Mouse (Mus musculus) ES-E14 (cell line): Measurements from ENCODE around the gene Tecpr1. TPM values are rescaled to one million over a fixed set of nuclear protein-coding genes. Genes with fewer than 3 reads are reported as not detected.

ENCODE experiments used
- DNase-seq: peaks from one replicate; pipeline ENCODE4 v3.0.0-alpha.2; 2013; ENCODE audit warnings: low read depth, low spot score
- H3K27ac ChIP-seq: 2 replicates; pipeline ENCODE4 v1.5.1; 2012; ENCODE audit warnings: low read depth, mild to moderate bottlenecking, low read length, moderate library complexity, mixed read lengths; ENCODE audit not compliant: poor library complexity, insufficient read depth, severe bottlenecking
- H3K36me3 ChIP-seq: 2 replicates; pipeline ENCODE4 v1.6.1; 2012; ENCODE audit warnings: mild to moderate bottlenecking, low read length, moderate library complexity, mixed read lengths; ENCODE audit not compliant: control insufficient read depth, poor library complexity, insufficient read depth, severe bottlenecking
- H3K4me1 ChIP-seq, 2 experiments: fragments of 150-350 bp in 1 of 2; sonication (generic) in 1 of 2; 2 replicates each; pipeline ENCODE4 v1.6.1; 2012; ENCODE audit warnings: low read length in 2 of 2, mild to moderate bottlenecking in 1 of 2, mixed read lengths in 1 of 2; ENCODE audit not compliant: control insufficient read depth in 2 of 2, insufficient read depth in 2 of 2, poor library complexity in 1 of 2
- H3K4me3 ChIP-seq, 2 experiments: fragments of 150-350 bp in 1 of 2; sonication (generic) in 1 of 2; 2 replicates each; pipeline ENCODE4 v1.5.1; 2012; ENCODE audit warnings: low read length in 2 of 2, low read depth in 1 of 2, mild to moderate bottlenecking in 1 of 2, mixed read lengths in 1 of 2; ENCODE audit not compliant: insufficient read depth in 1 of 2, poor library complexity in 1 of 2, severe bottlenecking in 1 of 2
- H3K9ac ChIP-seq: 2 replicates; pipeline ENCODE4 v1.6.1; 2012; ENCODE audit warnings: low read depth, mild to moderate bottlenecking, low read length, mixed read lengths; ENCODE audit not compliant: poor library complexity, insufficient read depth, severe bottlenecking
- H3K9me3 ChIP-seq: fragments of 150-350 bp; sonication (generic); 2 replicates; pipeline ENCODE4 v1.6.1; 2012; ENCODE audit warnings: low read depth, mild to moderate bottlenecking, low read length; ENCODE audit not compliant: control insufficient read depth, insufficient read depth
- CHD2 ChIP-seq: IDR thresholded peaks from 2 replicates; pipeline ENCODE4 v1.6.1; 2014; ENCODE audit warnings: mild to moderate bottlenecking, low read depth, low read length, inconsistent platforms
- HCFC1 ChIP-seq: IDR thresholded peaks from 2 replicates; pipeline ENCODE4 v1.6.1; 2012; ENCODE audit warnings: low read length, inconsistent platforms, borderline replicate concordance; ENCODE audit not compliant: insufficient read depth
- MAFK ChIP-seq: IDR thresholded peaks from 2 replicates; pipeline ENCODE4 v1.6.1; 2014; ENCODE audit warnings: mild to moderate bottlenecking, low read depth, low read length, inconsistent platforms; ENCODE audit not compliant: insufficient read depth
- ZC3H11A ChIP-seq: IDR thresholded peaks from 2 replicates; pipeline ENCODE4 v1.6.1; 2012; ENCODE audit warnings: low read depth, mild to moderate bottlenecking, inconsistent platforms, low read length, borderline replicate concordance
- ZNF384 ChIP-seq: IDR thresholded peaks from 2 replicates; pipeline ENCODE4 v1.6.1; 2012; ENCODE audit warnings: low read depth, low read length, inconsistent platforms
- in situ Hi-C, 2 experiments: fragments of 600-800 bp; cut with MboI; formaldehyde crosslinking; loops; one replicate each; pipeline ENCODE4 v1.15.1; 2025; ENCODE audit warnings: low sequenced_read_pairs in 2 of 2, inconsistent platforms in 1 of 2; ENCODE audit not compliant: unreplicated experiment in 2 of 2
- total RNA-seq: library from RNA; depleted of rRNA; stranded (reverse); fragments of 300-350 nt; gene quantifications from 2 replicates; pipeline ENCODE4 v1.2.3, GENCODE M21; 2012

The Tecpr1 gene
- total RNA-seq, 1 experiment, result 18.3 TPM

DNA sequence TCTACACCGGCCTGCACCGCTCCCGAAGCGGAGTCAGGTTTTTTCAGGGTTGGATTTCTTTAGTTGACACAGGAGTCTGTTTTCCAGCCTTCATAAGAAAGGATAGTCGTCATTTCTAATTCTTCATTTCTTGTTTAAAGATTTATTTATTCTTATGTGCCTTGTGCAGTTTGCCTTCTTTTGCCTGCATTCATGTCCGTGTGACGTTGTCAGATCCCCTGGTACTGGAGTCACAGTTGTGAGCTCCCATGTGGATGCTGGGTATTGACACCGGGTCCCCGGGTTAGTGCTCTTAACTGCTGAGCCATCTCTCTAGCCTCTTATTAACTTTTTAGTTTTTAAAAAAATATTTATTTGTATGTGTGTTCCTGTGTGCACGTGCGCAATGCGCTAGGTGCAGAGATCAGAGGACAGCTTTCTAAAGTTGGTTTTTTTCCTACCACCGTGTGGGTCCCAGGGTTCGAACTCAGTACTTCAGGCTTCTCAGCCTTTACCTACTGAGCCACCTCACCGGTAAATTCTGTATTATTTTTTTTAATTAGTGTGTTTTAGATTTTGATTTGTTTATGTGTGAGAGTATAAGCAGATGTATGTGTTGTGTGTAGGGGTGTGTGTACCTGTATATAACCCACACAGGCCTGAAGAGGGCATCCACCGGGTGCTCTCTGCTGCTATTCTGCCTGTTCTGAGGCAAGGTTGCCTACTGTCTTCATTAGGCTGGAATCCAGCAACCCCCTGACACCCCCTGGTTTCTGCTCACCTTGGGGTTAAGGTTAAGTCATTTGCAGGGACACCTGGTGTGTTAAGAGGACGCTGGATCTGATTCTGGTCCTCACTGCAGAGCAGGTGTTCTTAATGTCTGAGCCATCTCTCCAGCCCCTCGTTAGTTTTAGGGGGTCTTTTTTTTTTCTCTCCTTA is 743 bp upstream of the Tecpr1 start:
- no peak for TF ChIP-seq MAFK
- no peak for TF ChIP-seq CHD2
- TF ChIP-seq HCFC1, result no peak
- no peak for TF ChIP-seq ZNF384
- no peak for TF ChIP-seq ZC3H11A
- no peak for DNase-seq
- Histone ChIP-seq H3K9ac (peak overlapping the region; percentile 76), H3K36me3 (no peaks in the 10 kb centered on the region), H3K4me3 (peak overlapping the region; percentile 73 to 91), H3K27ac (no peak overlapping the region), H3K9me3 (no peaks in the 10 kb centered on the region), H3K4me1 (peaks cover 3 to 12% of the 10 kb centered on the region in 2 experiments; a peak in 2 of 4 replicates)
- in situ Hi-C loops, result no loop called here

DNA sequence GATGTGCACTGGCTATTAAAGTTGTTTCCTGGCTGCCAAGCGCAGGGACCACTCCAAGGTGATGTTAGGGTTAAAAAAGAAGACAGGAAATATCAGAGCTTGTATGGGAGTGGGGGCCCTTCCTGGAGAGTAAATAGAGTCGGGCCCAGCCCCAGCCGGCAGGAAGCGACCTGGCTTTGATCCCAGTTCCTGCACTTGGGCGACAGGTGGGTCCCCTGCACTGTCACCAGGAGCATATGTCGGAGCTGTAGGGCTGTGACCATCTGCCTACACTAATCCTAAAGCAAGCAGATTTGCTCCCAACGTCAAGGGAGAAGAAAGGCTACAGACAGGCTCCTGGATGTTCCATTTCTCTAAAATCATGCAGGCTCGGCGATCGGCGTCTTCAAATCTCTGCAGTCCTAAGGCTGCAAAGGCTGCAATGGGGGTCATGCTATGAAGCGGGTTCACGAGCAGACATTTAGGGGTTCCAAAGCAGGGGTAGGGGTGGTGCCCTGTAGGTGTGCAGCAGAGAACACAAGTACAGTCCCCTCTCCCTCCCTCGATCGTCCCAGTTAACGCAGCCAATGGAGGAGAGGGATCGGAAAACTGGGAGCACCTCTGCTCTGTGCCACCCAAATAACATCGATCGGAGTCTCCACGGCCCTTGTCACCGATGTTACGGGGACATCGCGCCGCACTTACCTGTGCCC is 458 bp downstream of the Tecpr1 start:
- in situ Hi-C loops, result no loop called here
- H3K36me3 ChIP-seq, result no peaks in the 10 kb centered on the region
- peak overlapping the region; percentile 71 to 91 for H3K4me3 ChIP-seq
- peaks cover 3 to 20% of the 10 kb centered on the region in 2 experiments; a peak in 2 of 4 replicates for H3K4me1 ChIP-seq
- TF ChIP-seq ZC3H11A (no peak), HCFC1 (no peak)
- peak overlapping the region; percentile 74 for H3K9ac ChIP-seq
- no peak overlapping the region for H3K27ac ChIP-seq
- H3K9me3 ChIP-seq, result no peaks in the 10 kb centered on the region
- no peak for DNase-seq

DNA sequence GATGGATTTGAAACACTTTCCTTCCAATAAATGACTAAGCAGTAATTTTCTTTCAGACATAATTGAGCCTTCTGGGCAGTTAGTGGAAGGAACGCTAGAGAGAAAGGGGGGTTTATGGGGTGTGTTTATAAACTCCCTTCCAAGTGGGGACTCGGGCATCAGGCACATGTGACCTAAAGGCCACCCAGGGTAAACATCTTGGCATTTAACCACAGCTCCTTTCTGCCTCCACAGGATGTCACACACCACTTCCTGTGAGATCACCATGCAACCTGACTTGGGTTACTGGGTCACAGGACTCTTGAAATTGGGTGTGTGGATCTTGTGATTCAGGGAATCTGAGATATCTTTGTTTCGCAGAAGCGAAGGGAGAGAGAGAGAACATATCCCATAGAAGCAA is 2.1 kb downstream of the Tecpr1 start:
- in situ Hi-C loops, result no loop called here
- no peak overlapping the region for H3K27ac ChIP-seq

DNA sequence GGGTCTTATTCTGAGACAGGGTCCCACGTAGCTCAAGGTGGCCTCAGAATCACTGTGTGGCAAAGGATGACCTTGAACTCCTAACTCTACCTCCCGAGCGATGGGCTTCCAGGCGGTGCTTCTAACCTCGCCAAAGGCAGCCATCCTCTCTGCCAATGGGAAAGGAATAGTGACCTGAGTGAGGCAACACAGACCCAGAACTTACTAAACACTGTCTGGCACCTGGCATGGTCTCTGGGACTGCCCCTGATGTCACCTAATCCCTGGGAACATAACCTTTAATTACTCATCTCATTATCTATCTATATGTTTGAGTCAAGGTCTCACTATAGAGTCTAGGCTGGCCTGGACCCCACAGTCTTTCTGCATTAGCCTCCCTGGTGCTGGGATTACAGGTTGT is 3.5 kb downstream of the Tecpr1 start:
- no peak for TF ChIP-seq ZC3H11A
- TF ChIP-seq MAFK, result no peak
- no peak for TF ChIP-seq CHD2
- TF ChIP-seq ZNF384, result no peak
- TF ChIP-seq HCFC1, result no peak
- Histone ChIP-seq H3K4me3 (no peak overlapping the region), H3K36me3 (no peaks in the 10 kb centered on the region), H3K4me1 (peaks cover 3 to 20% of the 10 kb centered on the region in 2 experiments; a peak in 2 of 4 replicates), H3K9ac (no peak overlapping the region; the same call in 1 of the 2 replicates), H3K27ac (peak overlapping the region; percentile 23; the same call in 1 of the 2 replicates), H3K9me3 (no peaks in the 10 kb centered on the region)
- in situ Hi-C loops, result no loop called here
- DNase-seq, result no peak

More for the DNA sequence above, 2.1 kb downstream of the Tecpr1 start:
- Histone ChIP-seq H3K9ac (no peak overlapping the region), H3K9me3 (no peaks in the 10 kb centered on the region), H3K4me3 (no peak overlapping the region), H3K36me3 (no peaks in the 10 kb centered on the region), H3K4me1 (peaks cover 3 to 20% of the 10 kb centered on the region in 2 experiments; a peak in 2 of 4 replicates)
- no peak for DNase-seq
- TF ChIP-seq CHD2, result no peak
- no peak for TF ChIP-seq MAFK
